ENCODE assay signal across 14 mouse cellular contexts in genomic region chr12:29755872-29756265, GRCm38 (mm10).
DNase-seq lines count a peak whose midpoint lies in the region; ATAC-seq and TF ChIP-seq lines count a peak whose summit lies in the region.
"Had no signal": no experiment of that assay in that cellular context is flagged by ENCODE, and none has a peak within 500 bp of the region (broad histone marks: within the 10 kb centered on the region; RNA-seq: fewer than 3 reads in every experiment).

No protein-coding gene starts in this region.

- ATAC-seq in frontal cortex, adult (ENCODE audit: low TSS enrichment): peak; percentile 47
- ATAC-seq: activated CD4-positive, CD25-positive, alpha-beta regulatory T cell, adult 4 months; intestine, postnatal 0 days had no signal

- no peak for TF ChIP-seq CTCF in cortical plate, adult 2 months (IDR thresholded peaks at IDR 0.05; ENCODE audit: extremely low read depth, insufficient read depth, low read length)

- no peak overlapping the region for H3K4me3 ChIP-seq in cortical plate, adult 2 months (ENCODE audit: insufficient read depth, low read length)
- H3K4me3 ChIP-seq: heart, embryonic 13.5 days; hindbrain, embryonic 12.5 days; liver, embryonic 13.5 days had no signal

- H3K4me1 ChIP-seq in cortical plate, adult 2 months (ENCODE audit: control insufficient read depth, insufficient read depth, low read length): peaks cover 10% of the 10 kb centered on the region
- H3K4me1 ChIP-seq: hindbrain, embryonic 12.5 days; liver, embryonic 13.5 days had no signal

- no peak for TF ChIP-seq POLR2A in cortical plate, adult 2 months (IDR thresholded peaks at IDR 0.05; ENCODE audit: extremely low read depth, insufficient read depth, low read length)

- peak overlapping the region; percentile 43; the same call in 1 of the 2 replicates for H3K27ac ChIP-seq in cortical plate, adult 2 months (ENCODE audit: insufficient read depth, low read length)
- H3K27ac ChIP-seq: heart, embryonic 13.5 days; hindbrain, embryonic 12.5 days; liver, embryonic 13.5 days had no signal

- no peak for DNase-seq in frontal cortex, postnatal 25 days (ENCODE audit: low spot score in 2 of 2)
- peak; percentile 14 for DNase-seq in lung, postnatal 14 days
- no peak for DNase-seq in lung, postnatal 36 days
- DNase-seq in right cerebral cortex, postnatal 14 days: peak; percentile 69
- DNase-seq in ovary, postnatal 14 days (ENCODE audit: low spot score): no peak
- DNase-seq in spleen, adult 18-20 months: no peak
- DNase-seq: kidney, postnatal 25 days; liver, embryonic 13.5 days had no signal

Comparison
In these comparisons a context has a peak if more than half of its experiments do, and no peak if none do; other contexts are left out.
1. DNase-seq: peak in lung, postnatal 14 days (single experiment) and right cerebral cortex, postnatal 14 days (single experiment); none in frontal cortex, postnatal 25 days (0 of 2), lung, postnatal 36 days (single experiment), ovary, postnatal 14 days (single experiment) and spleen, adult 18-20 months (0 of 2).